Mouse (Mus musculus) spleen, adult 12 weeks (tissue): ENCODE data around the gene Msrb1.
"Not testable (repeated sequence)": the region's sequence is repeated elsewhere in the genome, so short reads cannot be mapped to it uniquely, and the experiment has no call there.

Source experiments
- DNase-seq: peaks from one replicate; pipeline ENCODE4 v3.0.0; 2022; ENCODE audit warnings: low spot score

Msrb1 gene

GRCm38 (mm10) chr17:24736330-24737051 is at the start of gene Msrb1:
Msrb1 (plus strand) TSS chr17:24736642.
- DNase-seq = peak; percentile 95

- DNase-seq = peak; percentile 52
Observed at GRCm38 (mm10) chr17:24687146-24687595, 49.3 kb upstream of the Msrb1 start.

- DNase-seq = no peak
Observed at GRCm38 (mm10) chr17:24687599-24687998, 48.8 kb upstream of the Msrb1 start.

- no peak for DNase-seq
Observed at GRCm38 (mm10) chr17:24689251-24690081, 47.0 kb upstream of the Msrb1 start, which contains the start of gene Syngr3. Syngr3 (minus strand) TSS chr17:24689955.

- no peak for DNase-seq
Observed at GRCm38 (mm10) chr17:24692385-24692784, 44.1 kb upstream of the Msrb1 start.

- DNase-seq = no peak
Observed at GRCm38 (mm10) chr17:24695326-24696010, 41.0 kb upstream of the Msrb1 start.

GRCm38 (mm10) chr17:24696011-24696697 is 40.3 kb upstream of the Msrb1 start, which contains the start of the genes Gfer and Noxo1:
Gfer (minus strand) TSS chr17:24696156.
Noxo1 (plus strand) TSS chr17:24696234.
- DNase-seq = peak; percentile 86

- no peak for DNase-seq
Observed at GRCm38 (mm10) chr17:24697985-24698384, 38.5 kb upstream of the Msrb1 start.

GRCm38 (mm10) chr17:24698715-24699114 is 37.7 kb upstream of the Msrb1 start:
- DNase-seq = no peak

GRCm38 (mm10) chr17:24699473-24699872 is 37.0 kb upstream of the Msrb1 start:
- DNase-seq = no peak

- DNase-seq = no peak
Observed at GRCm38 (mm10) chr17:24701251-24701650, 35.2 kb upstream of the Msrb1 start.

GRCm38 (mm10) chr17:24705821-24706220 is 30.6 kb upstream of the Msrb1 start:
- no peak for DNase-seq

GRCm38 (mm10) chr17:24706982-24707800 is 29.3 kb upstream of the Msrb1 start, which contains the start of gene Tbl3:
Tbl3 (minus strand) TSS chr17:24707660.
- peak; percentile 88 for DNase-seq

GRCm38 (mm10) chr17:24707801-24708425 is 28.5 kb upstream of the Msrb1 start:
- no peak for DNase-seq

- DNase-seq = no peak
Observed at GRCm38 (mm10) chr17:24708646-24709045, 27.8 kb upstream of the Msrb1 start.

GRCm38 (mm10) chr17:24715556-24715955 is 20.9 kb upstream of the Msrb1 start:
- DNase-seq = no peak

GRCm38 (mm10) chr17:24716166-24716682 is 20.2 kb upstream of the Msrb1 start:
- DNase-seq = no peak

- DNase-seq = no peak
Observed at GRCm38 (mm10) chr17:24717943-24718342, 18.5 kb upstream of the Msrb1 start, which contains the start of the genes Rnf151 and Rps2. Rnf151 (minus strand) TSS chr17:24718063. Rps2 (plus strand) TSS chr17:24718116.

GRCm38 (mm10) chr17:24718938-24719337 is 17.5 kb upstream of the Msrb1 start:
- DNase-seq = not testable (repeated sequence)
